8 mouse cellular contexts compared by ENCODE assay signal in the genomic region with DNA sequence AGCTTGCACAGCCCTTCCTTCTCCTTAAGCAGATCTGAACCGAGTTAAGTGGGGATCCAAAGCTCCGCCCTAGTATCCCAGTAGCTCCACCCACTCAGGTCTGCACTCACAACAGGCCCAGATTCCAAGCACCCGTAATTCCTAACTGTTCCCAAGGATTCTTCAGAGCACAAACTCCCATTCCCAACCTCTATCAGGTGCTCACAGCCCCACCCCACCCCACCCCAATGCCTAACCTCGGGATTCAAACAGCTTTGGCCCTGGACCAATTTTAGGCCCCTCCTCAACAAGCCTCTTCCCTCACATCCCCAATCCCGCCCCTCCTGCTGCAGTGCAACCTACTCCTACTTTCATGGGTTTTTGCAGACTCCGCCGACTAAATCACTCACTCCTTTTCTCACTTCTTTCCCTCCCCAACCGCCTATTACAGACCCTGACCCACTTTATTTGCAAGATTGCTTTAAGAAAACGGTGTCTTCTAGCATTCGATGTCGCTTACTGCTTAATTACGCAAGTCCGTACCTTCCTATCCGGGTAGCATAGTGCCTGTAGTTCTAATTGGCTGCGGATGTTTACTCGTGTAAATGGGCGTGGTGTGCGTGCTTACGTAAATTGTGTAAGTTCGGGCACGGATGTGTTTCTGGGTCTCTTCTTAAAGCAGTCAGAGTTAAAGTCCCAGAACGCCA. TPM values are rescaled to one million over a fixed set of nuclear protein-coding genes. Genes with fewer than 3 reads are reported as not detected.
DNase-seq lines count a peak whose midpoint lies in the region; ATAC-seq and TF ChIP-seq lines count a peak whose summit lies in the region.

Gene 1110012L19Rik, plus strand, starts transcription at position 602 of the 686 bp plus-strand sequence.

- peak within 1 kb of the TSS; percentile 58 to 76 (median 65) for H3K4me3 ChIP-seq in CH12.LX (replicated peaks in 1 of 3; ENCODE audit: low read depth in 2 of 3, low read length in 2 of 3, poor library complexity in 1 of 3)
- peak within 1 kb of the TSS; percentile 43 for H3K4me3 ChIP-seq in forebrain, embryonic 11.5 days (ENCODE audit: low read depth, low read length)
- peak within 1 kb of the TSS; percentile 68 for H3K4me3 ChIP-seq in heart, embryonic 16.5 days (ENCODE audit: low read length)
- peak within 1 kb of the TSS; percentile 64 for H3K4me3 ChIP-seq in liver, embryonic 15.5 days (replicated peaks)
- H3K4me3 ChIP-seq in neural tube, embryonic 13.5 days: peak within 1 kb of the TSS; percentile 50
- peak within 1 kb of the TSS; percentile 43 for H3K4me3 ChIP-seq in testis, adult 2 months (ENCODE audit: control insufficient read depth, low read depth, low read length)

- H3K4me2 ChIP-seq in CH12.LX (ENCODE audit: insufficient read depth, low read depth, poor library complexity, severe bottlenecking): peak within 1 kb of the TSS; percentile 55
- H3K4me2 ChIP-seq in forebrain, embryonic 11.5 days (ENCODE audit: low read depth, low read length, severe bottlenecking): peak within 1 kb of the TSS; percentile 44
- peak within 1 kb of the TSS; percentile 62 for H3K4me2 ChIP-seq in heart, embryonic 16.5 days (ENCODE audit: low read depth, low read length)
- peak within 1 kb of the TSS; percentile 69 for H3K4me2 ChIP-seq in liver, embryonic 15.5 days
- H3K4me2 ChIP-seq in neural tube, embryonic 13.5 days: peak within 1 kb of the TSS; percentile 56

- in situ Hi-C loops in CH12.LX (cut with MboI; ENCODE audit: low pct_ligation_motif_present, low pct_unique_long_range_greater_than_20kb, low sequenced_read_pairs): no loop called here

- H3K9ac ChIP-seq in CH12.LX (ENCODE audit: insufficient read depth, low read depth): peak within 1 kb of the TSS; percentile 69
- peak within 1 kb of the TSS; percentile 47 for H3K9ac ChIP-seq in forebrain, embryonic 11.5 days (ENCODE audit: low read length)
- H3K9ac ChIP-seq in heart, embryonic 16.5 days (ENCODE audit: low read length): peak within 1 kb of the TSS; percentile 71
- H3K9ac ChIP-seq in liver, embryonic 15.5 days: peak within 1 kb of the TSS; percentile 42
- H3K9ac ChIP-seq in neural tube, embryonic 13.5 days: peak within 1 kb of the TSS; percentile 76

- no peaks in the 10 kb centered on the region for H3K27me3 ChIP-seq in CH12.LX (replicated peaks)
- no peaks in the 10 kb centered on the region for H3K27me3 ChIP-seq in forebrain, embryonic 11.5 days (ENCODE audit: control insufficient read depth, insufficient read depth, low read length)
- H3K27me3 ChIP-seq in heart, embryonic 16.5 days (ENCODE audit: control insufficient read depth, insufficient read depth, low read length): no peaks in the 10 kb centered on the region
- H3K27me3 ChIP-seq in liver, embryonic 15.5 days: no peaks in the 10 kb centered on the region
- H3K27me3 ChIP-seq in neural tube, embryonic 13.5 days: no peaks in the 10 kb centered on the region
- no peaks in the 10 kb centered on the region for H3K27me3 ChIP-seq in testis, adult 2 months (ENCODE audit: control insufficient read depth, insufficient read depth, low read length)

- peaks cover 0 to 10% of the 10 kb centered on the region in 2 experiments; a peak in 1 of 4 replicates for H3K4me1 ChIP-seq in CH12.LX (ENCODE audit: control insufficient read depth in 1 of 2, insufficient read depth in 2 of 2)
- no peaks in the 10 kb centered on the region for H3K4me1 ChIP-seq in forebrain, embryonic 11.5 days (replicated peaks; ENCODE audit: control insufficient read depth, insufficient read depth, low read length)
- H3K4me1 ChIP-seq in heart, embryonic 16.5 days (ENCODE audit: control insufficient read depth, insufficient read depth, low read length): peaks cover 9% of the 10 kb centered on the region
- peaks cover 10% of the 10 kb centered on the region; the same call in 1 of the 2 replicates for H3K4me1 ChIP-seq in liver, embryonic 15.5 days (replicated peaks)
- peaks cover 9% of the 10 kb centered on the region for H3K4me1 ChIP-seq in neural tube, embryonic 13.5 days (replicated peaks)
- H3K4me1 ChIP-seq in testis, adult 2 months (ENCODE audit: control insufficient read depth, insufficient read depth, low read length): peaks cover 3% of the 10 kb centered on the region; the same call in 1 of the 2 replicates

- H3K9me3 ChIP-seq in CH12.LX (replicated peaks; ENCODE audit: low read length): no peaks in the 10 kb centered on the region
- no peaks in the 10 kb centered on the region for H3K9me3 ChIP-seq in forebrain, embryonic 11.5 days (ENCODE audit: control insufficient read depth, low read length)
- no peaks in the 10 kb centered on the region for H3K9me3 ChIP-seq in heart, embryonic 16.5 days (replicated peaks; ENCODE audit: control insufficient read depth, low read length)
- no peaks in the 10 kb centered on the region for H3K9me3 ChIP-seq in liver, embryonic 15.5 days (replicated peaks)
- H3K9me3 ChIP-seq in neural tube, embryonic 13.5 days: no peaks in the 10 kb centered on the region

- ATAC-seq in forebrain, embryonic 11.5 days (replicated peaks; ENCODE audit: low FRiP score): peak; percentile 94
- ATAC-seq in heart, embryonic 16.5 days (replicated peaks; ENCODE audit: extremely low read depth, insufficient read depth, low FRiP score): peak; percentile 87
- peak; percentile 92 for ATAC-seq in liver, embryonic 15.5 days (ENCODE audit: insufficient read depth)
- peak; percentile 97 for ATAC-seq in neural tube, embryonic 13.5 days (ENCODE audit: low read depth)

- no peak for TF ChIP-seq RAD21 in CH12.LX (IDR thresholded peaks at IDR 0.05; ENCODE audit: low read depth, low read length)

- H3K79me2 ChIP-seq in CH12.LX (replicated peaks; ENCODE audit: control insufficient read depth, extremely low read depth, insufficient read depth, poor library complexity, severe bottlenecking): no peaks in the 10 kb centered on the region

- DNase-seq in CH12.LX (ENCODE audit: extremely low read depth): peak; percentile 81
- DNase-seq in c-Kit-positive CD71-negative TER-119-negative erythroid progenitor cells, embryonic 14.5 days (ENCODE audit: low read depth): peak; percentile 58
- DNase-seq in forebrain, embryonic 11.5 days (ENCODE audit: low spot score): peak; percentile 62
- DNase-seq in kidney, postnatal 36 days: peak; percentile 80 to 89

- no peak within 1 kb of the TSS; the same call in 1 of the 2 replicates for H3K27ac ChIP-seq in CH12.LX (ENCODE audit: insufficient read depth, low read depth)
- H3K27ac ChIP-seq in forebrain, embryonic 11.5 days (ENCODE audit: low read depth, low read length): no peak within 1 kb of the TSS
- peak within 1 kb of the TSS; percentile 86 for H3K27ac ChIP-seq in heart, embryonic 16.5 days (ENCODE audit: low read length)
- H3K27ac ChIP-seq in liver, embryonic 15.5 days (replicated peaks): peak within 1 kb of the TSS; percentile 73
- H3K27ac ChIP-seq in neural tube, embryonic 13.5 days (replicated peaks): peak within 1 kb of the TSS; percentile 79
- H3K27ac ChIP-seq in testis, adult 2 months (ENCODE audit: control insufficient read depth, insufficient read depth, low read depth, low read length): peak within 1 kb of the TSS; percentile 57

- H3K36me3 ChIP-seq in CH12.LX (replicated peaks in 1 of 2; ENCODE audit: control insufficient read depth in 1 of 2, insufficient read depth in 1 of 2, low read length in 1 of 2): peaks cover 0 to 14% of the 10 kb centered on the region in 2 experiments
- no peaks in the 10 kb centered on the region for H3K36me3 ChIP-seq in forebrain, embryonic 11.5 days (ENCODE audit: control insufficient read depth, insufficient read depth, low read length)
- H3K36me3 ChIP-seq in heart, embryonic 16.5 days (ENCODE audit: control insufficient read depth, insufficient read depth): peaks cover 6% of the 10 kb centered on the region; the same call in 1 of the 2 replicates
- H3K36me3 ChIP-seq in liver, embryonic 15.5 days (replicated peaks): no peaks in the 10 kb centered on the region
- no peaks in the 10 kb centered on the region for H3K36me3 ChIP-seq in neural tube, embryonic 13.5 days
- no peaks in the 10 kb centered on the region for H3K36me3 ChIP-seq in testis, adult 2 months (ENCODE audit: control insufficient read depth, insufficient read depth, low read length)

- dilution Hi-C loops in CH12.LX (cut with MboI; ENCODE audit: extremely low pct_ligation_motif_present, extremely low pct_unique_long_range_greater_than_20kb, low sequenced_read_pairs): no loop called here

- no peak for TF ChIP-seq EP300 in CH12.LX (IDR thresholded peaks at IDR 0.05; ENCODE audit: low read length)

- no peak for TF ChIP-seq CTCF in CH12.LX (conservative IDR thresholded peaks at IDR 0.05 in 1 of 2, IDR thresholded peaks at IDR 0.05 in 1 of 2; ENCODE audit: low read depth in 2 of 2, low read length in 2 of 2)
- TF ChIP-seq CTCF in testis, adult 2 months (IDR thresholded peaks at IDR 0.05; ENCODE audit: control insufficient read depth, insufficient read depth, insufficient replicate concordance, low read depth, low read length): no peak

- 28% methylated on average over 22 of the region's 22 CpGs for WGBS in forebrain, embryonic 11.5 days
- 9% methylated on average over 22 of the region's 22 CpGs for WGBS in heart, embryonic 16.5 days
- WGBS in liver, embryonic 15.5 days (ENCODE audit: insufficient replicate concordance): 14% methylated on average over 22 of the region's 22 CpGs
- 26% methylated on average over 22 of the region's 22 CpGs for WGBS in neural tube, embryonic 13.5 days

- TF ChIP-seq POLR2A in CH12.LX (IDR thresholded peaks at IDR 0.05; ENCODE audit: low read depth, low read length): no peak; the same call in none of the 2 replicates
- TF ChIP-seq POLR2A in testis, adult 2 months (IDR thresholded peaks at IDR 0.05; ENCODE audit: control insufficient read depth, low read depth, low read length): no peak

TF ChIP-seq in CH12.LX, 34 proteins besides CTCF, POLR2A, EP300 and RAD21 (continues in another document):
- TF ChIP-seq BHLHE40 (IDR thresholded peaks at IDR 0.05; ENCODE audit: low read depth, low read length) (0 out of 2 replicates have a peak, but pooled peaks have one; percentile 5), NRF1 (IDR thresholded peaks at IDR 0.05; ENCODE audit: low read depth, low read length) (no peak), JUN (IDR thresholded peaks at IDR 0.05; ENCODE audit: insufficient read depth, low read depth, low read length) (no peak), MAZ (IDR thresholded peaks at IDR 0.05; ENCODE audit: low read depth, low read length) (no peak), HCFC1 (IDR thresholded peaks at IDR 0.05; ENCODE audit: low read depth, low read length) (peak; percentile 45; the same call in 1 of the 2 replicates), GABPA (IDR thresholded peaks at IDR 0.05; ENCODE audit: insufficient replicate concordance, low read depth, low read length) (no peak)

RNA-seq across cellular contexts. Expression of gene 1110012L19Rik, which starts in this region (rescaled TPM):
- 14.3 and 16.1 TPM in 2 replicates for total RNA-seq in CH12.LX (2012; rRNA removed)
- total RNA-seq in CH12.LX (2014; rRNA removed): 26.9 and 32.5 TPM in 2 replicates
- polyA plus RNA-seq in CH12.LX (2012; ENCODE audit: insufficient read length, low read depth): 15.6 and 19.4 TPM in 2 replicates
- 22.3 and 26.5 TPM in 2 replicates for polyA plus RNA-seq in forebrain, embryonic 11.5 days (2014; fragmentation: Nextera tagmentation; extraction: Ambion mirVana)
- 26.8 and 29.5 TPM in 2 replicates for polyA plus RNA-seq in heart, embryonic 16.5 days (2015; fragmentation: Nextera tagmentation; extraction: Ambion mirVana)
- 9.2 and 9.7 TPM in 2 replicates for polyA plus RNA-seq in liver, embryonic 15.5 days (2015; fragmentation: Nextera tagmentation; extraction: Ambion mirVana)
- 36.1 and 42.6 TPM in 2 replicates for polyA plus RNA-seq in neural tube, embryonic 13.5 days (2015; fragmentation: Nextera tagmentation; extraction: Ambion mirVana)
- 1.4 and 1.7 TPM in 2 replicates for polyA plus RNA-seq in testis, adult 2 months (2012; rRNA removed)

Comparison
In these comparisons a context has a peak if more than half of its experiments do, and no peak if none do; other contexts are left out.
1. H3K27ac ChIP-seq: peak in heart, embryonic 16.5 days (single experiment), liver, embryonic 15.5 days (single experiment), neural tube, embryonic 13.5 days (single experiment) and testis, adult 2 months (single experiment); none in CH12.LX (single experiment) and forebrain, embryonic 11.5 days (single experiment).
2. Peak in every context shown above with its lines, with median percentiles within 50 percentile points of each other: DNase-seq, H3K4me2 ChIP-seq, H3K4me3 ChIP-seq, H3K9ac ChIP-seq and ATAC-seq.